Mouse (Mus musculus) neural tube, embryonic 11.5 days (tissue): ENCODE measurements around the gene Ints5. TPM values are rescaled to one million over a fixed set of nuclear protein-coding genes. Genes with fewer than 3 reads are reported as not detected.
"Not testable (repeated sequence)": the region's sequence is repeated elsewhere in the genome, so short reads cannot be mapped to it uniquely, and the experiment has no call there.

ENCODE experiments used
- ATAC-seq: fragments of 200-750 bp; cut with Nextera tagmentation; 2 replicates; pipeline ENCODE4 v1.8.0; 2017; ENCODE audit warnings: moderate number of reproducible peaks, mild to moderate bottlenecking, moderate TSS enrichment, moderate library complexity; ENCODE audit not compliant: insufficient read depth, low FRiP score, low TSS enrichment
- DNase-seq: peaks from one replicate; pipeline ENCODE4 v3.0.0-alpha.2; 2015; ENCODE audit warnings: low spot score
- H3K27ac ChIP-seq: fragments of 300-500 bp; sonication (generic); 2 replicates; pipeline ENCODE4 v1.5.1; 2014; ENCODE audit warnings: low read depth, mild to moderate bottlenecking, low read length
- H3K27me3 ChIP-seq: fragments of 300-500 bp; sonication (generic); 2 replicates; pipeline ENCODE4 v1.6.1; 2014; ENCODE audit warnings: mild to moderate bottlenecking, low read length, mixed read lengths; ENCODE audit not compliant: control insufficient read depth, insufficient read depth
- H3K36me3 ChIP-seq: fragments of 300-500 bp; sonication (generic); 2 replicates; pipeline ENCODE4 v1.6.1; 2014; ENCODE audit warnings: mild to moderate bottlenecking, low read length, moderate library complexity, mixed read lengths; ENCODE audit not compliant: control insufficient read depth, insufficient read depth
- H3K4me1 ChIP-seq: fragments of 300-500 bp; sonication (generic); 2 replicates; pipeline ENCODE4 v1.6.1; 2014; ENCODE audit warnings: low read length, mixed read lengths; ENCODE audit not compliant: control insufficient read depth, insufficient read depth
- H3K4me2 ChIP-seq: fragments of 300-500 bp; sonication (generic); 2 replicates; pipeline ENCODE4 v1.6.1; 2014; ENCODE audit warnings: low read depth, mild to moderate bottlenecking, moderate library complexity
- H3K4me3 ChIP-seq: fragments of 300-500 bp; sonication (generic); 2 replicates; pipeline ENCODE4 v1.5.1; 2014; ENCODE audit warnings: low read depth, low read length
- H3K9ac ChIP-seq: fragments of 300-500 bp; sonication (generic); 2 replicates; pipeline ENCODE4 v1.6.1; 2014; ENCODE audit warnings: mild to moderate bottlenecking, low read length
- H3K9me3 ChIP-seq: fragments of 300-500 bp; sonication (generic); 2 replicates; pipeline ENCODE4 v1.6.1; 2016; ENCODE audit warnings: low read length; ENCODE audit not compliant: control insufficient read depth
- WGBS: fragments of 180-500 bp; shearing (Covaris S2); extraction: QIAGEN DNeasy Blood & Tissue Kit; methylation state at CpG from one replicate; pipeline ENCODE4 v1.1.7; 2014; 5-methylcytosine and 5-hydroxymethylcytosine counted together
- polyA plus RNA-seq: library from polyadenylated mRNA; unstranded; fragments of >200 nt; fragmentation: Nextera tagmentation; extraction: Ambion mirVana; gene quantifications from 2 replicates; pipeline ENCODE4 v1.2.1, GENCODE M21; 2014

Ints5 gene
- polyA plus RNA-seq, 1 experiment from 2014 or later = 49.9 TPM

DNA sequence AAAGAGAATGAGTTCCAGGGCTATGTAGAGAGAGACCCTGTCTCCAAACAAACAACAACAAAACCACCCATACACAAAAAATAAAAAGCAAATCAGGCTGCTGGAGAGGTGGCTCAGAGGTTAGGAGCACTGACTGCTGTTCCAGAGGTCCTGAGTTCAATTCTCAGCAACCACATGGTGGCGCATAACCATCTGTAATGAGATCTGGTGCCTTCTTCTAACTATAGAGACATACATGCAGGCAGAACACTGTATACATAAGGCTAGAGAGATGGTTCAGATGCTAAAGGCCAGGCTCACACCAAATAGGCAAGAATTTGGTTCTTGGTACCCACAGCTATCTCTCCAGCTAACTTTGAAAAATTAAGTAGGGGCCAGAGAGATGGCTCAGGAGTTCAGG, 33.8 kb upstream of the Ints5 start:
- Histone ChIP-seq H3K4me3 (no peak overlapping the region), H3K4me1 (no peaks in the 10 kb centered on the region), H3K4me2 (no peak overlapping the region), H3K27ac (no peak overlapping the region), H3K9ac (no peak overlapping the region), H3K9me3 (no peaks in the 10 kb centered on the region), H3K27me3 (no peaks in the 10 kb centered on the region), H3K36me3 (no peaks in the 10 kb centered on the region)
- ATAC-seq = no peak
- DNase-seq = no peak
- WGBS = 19% methylated on average over 1 of the region's 1 CpGs

DNA sequence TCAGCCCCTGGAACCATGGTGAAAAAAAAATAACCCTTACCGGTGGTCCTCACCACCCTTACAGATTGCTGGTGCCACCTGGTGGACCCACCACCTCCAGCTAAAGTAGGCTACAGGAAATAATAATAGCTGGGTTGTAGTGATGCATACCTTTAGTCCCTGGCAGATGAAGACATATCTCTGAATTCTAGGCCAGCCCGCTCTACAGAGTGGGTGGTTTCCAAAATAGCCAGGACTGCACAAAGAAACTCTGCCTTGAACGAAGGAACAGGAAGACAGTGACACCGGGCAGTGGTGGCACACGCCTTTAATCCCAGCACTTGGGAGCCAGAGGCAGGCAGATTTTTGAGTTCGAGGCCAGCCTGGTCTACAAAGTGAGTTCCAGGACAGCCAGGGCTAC, 28.5 kb upstream of the Ints5 start:
- no peak overlapping the region for H3K4me3 ChIP-seq
- H3K9ac ChIP-seq = no peak overlapping the region

DNA sequence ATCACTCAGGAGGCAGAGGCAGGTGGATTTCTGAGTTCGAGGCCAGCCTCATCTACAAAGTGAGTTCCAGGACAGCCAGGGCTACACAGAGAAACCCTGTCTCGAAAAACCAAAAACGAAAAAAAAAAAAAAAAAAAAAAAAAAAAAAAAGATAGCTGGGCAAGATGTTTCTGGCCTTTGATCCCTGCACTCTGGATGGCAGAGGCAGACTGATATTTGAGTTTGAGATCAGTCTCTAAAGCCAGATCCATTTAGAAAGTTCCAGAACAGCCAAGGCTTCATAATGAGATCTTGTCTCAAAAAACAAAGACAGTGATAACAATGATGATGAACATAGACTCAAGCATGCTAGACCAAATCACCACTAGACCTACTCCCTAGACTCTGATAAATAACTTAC, 22.4 kb upstream of the Ints5 start:
- not testable (repeated sequence) for H3K27ac ChIP-seq, H3K27me3 ChIP-seq, DNase-seq, ATAC-seq, H3K9me3 ChIP-seq, H3K4me2 ChIP-seq, H3K4me1 ChIP-seq, H3K4me3 ChIP-seq
- Histone ChIP-seq H3K9ac (0 out of 2 replicates have a peak overlapping the region, but pooled peaks have one; percentile 44), H3K36me3 (peaks cover 12% of the 10 kb centered on the region)
- 81% methylated on average over 3 of the region's 3 CpGs for WGBS

More for the DNA sequence above, 28.5 kb upstream of the Ints5 start:
- Histone ChIP-seq H3K9me3 (no peaks in the 10 kb centered on the region), H3K4me1 (no peaks in the 10 kb centered on the region), H3K27me3 (no peaks in the 10 kb centered on the region), H3K4me2 (no peak overlapping the region), H3K27ac (no peak overlapping the region), H3K36me3 (no peaks in the 10 kb centered on the region)
- 87% methylated on average over 6 of the region's 6 CpGs for WGBS
- ATAC-seq (no peak), DNase-seq (no peak)

DNA sequence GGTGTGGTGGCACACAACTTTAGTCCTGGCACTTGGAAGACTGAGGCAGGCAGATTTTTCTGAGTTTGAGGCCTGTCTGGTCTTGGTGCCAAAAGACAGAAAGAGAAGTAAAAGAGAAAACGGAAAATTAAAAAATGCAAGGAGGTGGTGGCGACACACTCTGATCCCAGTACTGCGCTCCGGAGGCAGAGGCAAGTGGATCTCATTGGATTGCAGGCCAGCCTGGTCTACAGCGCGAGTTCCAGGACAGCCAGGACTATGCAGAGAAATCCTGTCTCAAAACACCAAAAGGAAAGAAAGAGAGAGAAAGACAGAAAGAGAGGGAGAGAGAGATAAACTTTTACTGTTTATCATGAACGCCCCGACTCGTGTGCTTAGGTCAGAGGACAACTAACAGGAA, 22.0 kb upstream of the Ints5 start:
- DNase-seq = no peak
- H3K27ac ChIP-seq = no peak overlapping the region; the same call in 1 of the 2 replicates
- H3K36me3 ChIP-seq = peaks cover 14% of the 10 kb centered on the region
- peak overlapping the region; percentile 100 for H3K4me3 ChIP-seq
- H3K4me1 ChIP-seq = peaks cover 6% of the 10 kb centered on the region
- H3K9ac ChIP-seq = peak overlapping the region; percentile 44
- no peaks in the 10 kb centered on the region for H3K9me3 ChIP-seq
- H3K27me3 ChIP-seq = no peaks in the 10 kb centered on the region
- WGBS = 67% methylated on average over 9 of the region's 9 CpGs
- H3K4me2 ChIP-seq = peak overlapping the region; percentile 72
- ATAC-seq = peak; percentile 48; the same call in 1 of the 2 replicates

DNA sequence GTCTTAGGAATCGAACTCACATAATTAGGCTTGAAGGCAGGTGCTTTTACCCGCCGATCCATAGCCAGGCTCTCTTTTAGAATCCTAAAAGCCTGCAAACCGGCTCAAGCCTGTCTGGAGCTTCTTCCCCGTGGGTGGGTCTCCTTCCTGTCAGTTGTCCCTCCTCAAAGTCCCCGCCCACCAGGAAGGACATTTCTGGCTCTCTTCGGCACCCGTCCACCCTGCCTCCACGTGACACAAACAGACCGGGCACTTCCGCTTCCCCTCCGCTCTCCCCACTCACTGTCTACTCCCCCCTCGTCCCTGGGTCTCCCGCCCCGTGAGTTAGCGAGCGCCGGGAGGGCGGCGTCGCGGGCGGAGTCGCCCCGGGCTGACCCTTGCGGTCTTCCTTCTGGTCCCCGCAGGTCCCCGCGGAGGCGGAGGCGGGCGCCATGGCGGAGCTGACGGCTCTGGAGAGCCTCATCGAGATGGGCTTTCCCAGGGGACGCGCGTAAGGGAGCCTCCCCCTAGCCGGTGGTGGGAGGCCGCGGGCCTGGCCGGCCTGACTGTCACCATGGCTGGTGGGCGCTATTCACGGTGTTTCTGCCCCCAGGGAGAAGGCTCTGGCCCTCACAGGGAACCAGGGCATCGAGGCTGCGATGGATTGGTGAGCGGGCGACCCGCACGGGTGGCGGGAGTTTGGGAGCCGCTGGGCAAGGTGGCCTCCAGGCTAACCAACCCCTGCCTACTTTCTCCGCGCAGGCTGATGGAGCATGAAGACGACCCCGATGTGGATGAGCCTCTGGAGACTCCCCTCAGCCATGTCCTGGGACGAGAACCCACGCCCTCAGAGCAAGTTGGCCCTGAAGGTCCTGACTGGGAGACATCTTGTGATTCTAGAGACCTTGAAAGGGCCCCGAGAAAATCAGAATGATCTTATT, 21.3 kb upstream of the Ints5 start, which contains the start of gene Ubxn1:
Gene Ubxn1 (plus strand): TSS at position 230 of the 920 bp plus-strand sequence.
- peak within 1 kb of the TSS; percentile 100 for H3K4me3 ChIP-seq
- ATAC-seq (peak; percentile 98), DNase-seq (peak; percentile 95)
- H3K4me1 ChIP-seq = peaks cover 6% of the 10 kb centered on the region
- peak within 1 kb of the TSS; percentile 70 for H3K27ac ChIP-seq
- H3K36me3 ChIP-seq = peaks cover 14% of the 10 kb centered on the region
- peak within 1 kb of the TSS; percentile 93 for H3K9ac ChIP-seq
- under 1% methylated on average over 59 of the region's 59 CpGs for WGBS
- no peaks in the 10 kb centered on the region for H3K9me3 ChIP-seq
- H3K27me3 ChIP-seq = no peaks in the 10 kb centered on the region
- peak within 1 kb of the TSS; percentile 72 for H3K4me2 ChIP-seq

DNA sequence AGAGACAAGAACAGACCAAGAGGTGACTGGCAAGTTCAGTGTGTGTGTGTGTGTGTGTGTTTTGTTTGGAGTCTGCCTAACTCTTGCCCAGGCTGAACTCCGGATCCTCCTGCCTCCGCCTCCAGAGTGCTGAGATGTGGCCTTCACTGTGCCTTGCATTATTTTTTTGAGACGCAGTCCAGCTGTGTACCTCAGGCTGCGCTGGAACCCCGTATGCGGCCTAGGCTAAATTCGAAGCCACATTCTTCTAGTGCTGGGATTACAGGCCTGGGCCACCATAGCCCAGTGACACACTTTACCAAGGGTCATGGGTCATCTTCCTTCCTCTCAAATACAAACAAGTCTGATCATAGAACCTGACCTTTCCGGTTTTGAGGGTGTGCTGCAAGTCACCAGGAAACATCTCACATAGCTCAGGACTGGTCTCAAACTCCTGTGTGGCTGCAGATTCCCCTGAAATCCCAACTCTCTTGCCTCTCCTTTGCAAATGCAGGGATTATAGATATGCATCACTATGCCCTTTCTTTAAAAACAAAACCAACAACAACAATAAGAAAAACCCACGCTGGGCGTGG, 20.5 kb upstream of the Ints5 start:
- H3K4me2 ChIP-seq = peak overlapping the region; percentile 72
- H3K36me3 ChIP-seq = peaks cover 14% of the 10 kb centered on the region
- peaks cover 6% of the 10 kb centered on the region for H3K4me1 ChIP-seq
- no peak overlapping the region for H3K27ac ChIP-seq
- H3K9me3 ChIP-seq = no peaks in the 10 kb centered on the region
- peak overlapping the region; percentile 100 for H3K4me3 ChIP-seq
- ATAC-seq = no peak
- H3K27me3 ChIP-seq = no peaks in the 10 kb centered on the region
- DNase-seq = no peak
- peak overlapping the region; percentile 93 for H3K9ac ChIP-seq
- 86% methylated on average over 10 of the region's 10 CpGs for WGBS

DNA sequence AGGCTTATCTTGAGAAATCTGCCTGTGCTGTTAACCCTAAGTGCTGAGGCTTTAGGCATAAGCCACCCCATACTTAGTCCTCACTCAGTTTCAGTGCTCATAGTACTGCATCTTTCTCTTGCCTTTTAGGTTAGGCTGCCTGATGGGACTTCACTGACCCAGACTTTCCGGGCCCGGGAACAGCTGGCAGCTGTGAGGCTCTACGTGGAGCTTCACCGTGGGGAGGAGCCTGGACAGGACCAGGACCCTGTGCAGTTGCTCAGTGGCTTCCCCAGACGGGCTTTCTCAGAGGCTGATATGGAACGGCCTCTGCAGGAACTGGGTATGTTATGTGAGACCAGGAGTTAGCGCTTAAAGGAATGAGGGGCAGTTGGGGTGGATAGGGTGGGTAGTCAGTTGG, 17.8 kb upstream of the Ints5 start:
- 94% methylated on average over 7 of the region's 7 CpGs for WGBS
- ATAC-seq = no peak
- Histone ChIP-seq H3K9ac (no peak overlapping the region), H3K27ac (no peak overlapping the region), H3K9me3 (no peaks in the 10 kb centered on the region), H3K4me3 (no peak overlapping the region), H3K4me1 (peaks cover 10% of the 10 kb centered on the region), H3K27me3 (no peaks in the 10 kb centered on the region), H3K4me2 (no peak overlapping the region), H3K36me3 (peaks cover 14% of the 10 kb centered on the region)
- DNase-seq = no peak

DNA sequence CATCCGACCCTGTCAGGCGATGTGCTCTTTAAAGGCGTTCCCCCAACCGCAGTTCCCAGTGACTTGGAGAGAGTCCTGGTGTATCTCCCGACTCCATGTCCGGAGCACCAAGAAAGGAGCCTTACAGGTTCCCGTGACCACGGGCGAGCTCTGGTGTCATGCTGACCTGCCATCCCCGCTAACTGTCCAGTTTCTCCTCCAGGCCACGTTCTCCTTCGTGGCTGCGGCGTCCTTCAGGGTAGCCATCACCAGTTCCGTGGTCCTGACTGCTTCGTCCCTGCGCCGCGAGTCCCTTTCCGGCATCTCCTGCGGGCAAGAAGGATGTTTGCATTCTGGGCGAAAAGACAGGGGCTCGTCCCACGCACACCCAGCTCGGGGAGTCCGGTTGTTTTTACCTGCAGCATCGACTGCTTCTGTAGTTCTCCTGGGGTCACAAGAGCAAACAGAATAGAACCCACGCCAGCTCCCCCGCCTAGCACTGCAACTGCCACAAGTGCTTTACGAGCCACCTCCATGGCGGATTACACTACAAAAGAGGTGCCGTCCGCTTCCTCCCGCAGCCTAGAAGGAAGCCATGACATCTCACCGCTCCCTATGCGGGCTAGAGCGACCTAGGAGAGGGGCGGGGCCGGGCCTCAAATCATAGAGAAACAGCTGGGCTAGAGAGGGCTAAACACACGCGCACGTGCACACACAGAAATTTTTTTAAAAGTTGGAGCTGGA, 12.3 kb upstream of the Ints5 start, which contains the start of gene Uqcc3:
Gene Uqcc3 (minus strand): TSS at position 613 of the 723 bp plus-strand sequence.
- H3K4me1 ChIP-seq = 0 out of 2 replicates have a peak, but pooled peaks cover 6% of the 10 kb centered on the region
- peak; percentile 90 for DNase-seq
- WGBS = under 1% methylated on average over 42 of the region's 42 CpGs

More for the DNA sequence above, 12.3 kb upstream of the Ints5 start, which contains the start of gene Uqcc3:
- peak within 1 kb of the TSS; percentile 85 for H3K4me3 ChIP-seq
- H3K36me3 ChIP-seq = 0 out of 2 replicates have a peak, but pooled peaks cover 2% of the 10 kb centered on the region
- H3K27ac ChIP-seq = peak within 1 kb of the TSS; percentile 79
- H3K27me3 ChIP-seq = no peaks in the 10 kb centered on the region
- peak within 1 kb of the TSS; percentile 81 for H3K4me2 ChIP-seq
- peak within 1 kb of the TSS; percentile 86 for H3K9ac ChIP-seq
- peak; percentile 94 for ATAC-seq
- no peaks in the 10 kb centered on the region for H3K9me3 ChIP-seq
